Comparison of ENCODE assay signal across 1 mouse cellular context in the genomic region with DNA sequence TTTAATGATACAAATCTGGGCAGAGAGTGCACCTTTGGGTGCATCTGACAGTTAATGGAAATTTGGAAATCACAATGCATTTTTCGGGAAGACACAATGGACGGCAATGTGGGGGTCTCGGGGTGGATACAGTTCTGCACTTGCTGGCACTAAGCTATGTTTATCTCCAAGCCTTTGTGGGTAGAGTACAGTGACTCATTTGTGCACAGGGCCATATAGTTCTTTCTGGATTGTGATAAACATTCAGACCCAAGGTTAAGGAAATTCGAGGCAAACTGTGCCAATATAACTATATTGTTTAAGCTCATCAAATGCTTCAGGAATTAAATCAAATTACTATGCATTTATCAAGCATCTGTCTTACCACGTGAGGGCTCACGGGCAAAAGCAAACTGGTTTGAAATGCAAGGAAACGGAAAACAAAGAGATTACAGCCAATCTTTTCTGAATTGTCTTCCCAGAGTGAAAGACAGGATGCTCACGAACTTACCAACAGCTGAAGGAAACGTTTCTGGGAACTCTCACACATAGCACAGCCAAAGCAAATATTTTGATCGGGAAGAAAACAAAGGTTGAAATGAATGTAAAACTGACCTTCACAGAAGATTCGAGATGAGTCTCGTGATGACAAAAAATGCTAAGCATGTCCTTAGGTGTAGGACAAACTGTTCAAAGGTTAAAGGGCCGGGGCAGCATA.
TF ChIP-seq lines count a peak whose summit lies in the region.

No protein-coding gene starts in this region.

TF ChIP-seq in MEL, 35 proteins besides CTCF, POLR2A, EP300 and RAD21:
- TF ChIP-seq USF2 (IDR thresholded peaks at IDR 0.05; ENCODE audit: borderline replicate concordance in 1 of 2, insufficient read depth in 1 of 2, low read depth in 1 of 2, low read length in 2 of 2) = no peak
- no peak for TF ChIP-seq UBTF (IDR thresholded peaks at IDR 0.05; ENCODE audit: borderline replicate concordance, insufficient read depth, low read depth, low read length)
- TF ChIP-seq NRF1 (IDR thresholded peaks at IDR 0.05; ENCODE audit: insufficient read depth, low read depth, low read length, poor library complexity, severe bottlenecking) = no peak
- no peak for TF ChIP-seq MAFK (IDR thresholded peaks at IDR 0.05; ENCODE audit: borderline replicate concordance, low read depth, low read length)
- TF ChIP-seq MEF2A (IDR thresholded peaks at IDR 0.05; ENCODE audit: extremely low read depth, insufficient replicate concordance, low read depth, low read length, poor library complexity, severe bottlenecking) = no peak
- no peak for TF ChIP-seq KAT2A (conservative IDR thresholded peaks at IDR 0.05; ENCODE audit: low read depth, low read length)
